Mouse (Mus musculus): ENCODE data around the gene Zc3h12c.

GRCm38 (mm10) chr9:52186296-52186941, 18.0 kb upstream of the Zc3h12c start:
- TF ChIP-seq CTCF (IDR thresholded peaks at IDR 0.05; ENCODE audit: control insufficient read depth, insufficient read depth, low read length) (no peak), POLR2A (IDR thresholded peaks at IDR 0.05; ENCODE audit: borderline replicate concordance, control insufficient read depth, low read depth, low read length) (no peak)
